Mouse (Mus musculus): ENCODE measurements around the gene Mettl23. TPM values are rescaled to one million over a fixed set of nuclear protein-coding genes. Genes with fewer than 3 reads are reported as not detected.

Gene Mettl23
- polyA plus RNA-seq, 1 experiment: 32.7 TPM

GRCm38 (mm10) chr11:116825230-116825629 is 17.8 kb upstream of the Mettl23 start:
- Histone ChIP-seq H3K4me3 (ENCODE audit: insufficient read depth, low read length) (no peak overlapping the region), H3K4me1 (ENCODE audit: control insufficient read depth, insufficient read depth, low read length) (peaks cover 3% of the 10 kb centered on the region; the same call in 1 of the 2 replicates), H3K27ac (ENCODE audit: insufficient read depth, low read length) (no peak overlapping the region)
- no peak for TF ChIP-seq POLR2A (IDR thresholded peaks at IDR 0.05; ENCODE audit: extremely low read depth, insufficient read depth, low read length)
- TF ChIP-seq CTCF (IDR thresholded peaks at IDR 0.05; ENCODE audit: extremely low read depth, insufficient read depth, low read length): no peak

GRCm38 (mm10) chr11:116826550-116827504 is 16.3 kb upstream of the Mettl23 start:
- TF ChIP-seq POLR2A (IDR thresholded peaks at IDR 0.05; ENCODE audit: extremely low read depth, insufficient read depth, low read length) (no peak), CTCF (IDR thresholded peaks at IDR 0.05; ENCODE audit: extremely low read depth, insufficient read depth, low read length) (no peak)
- H3K4me1 ChIP-seq (ENCODE audit: control insufficient read depth, insufficient read depth, low read length): peaks cover 3% of the 10 kb centered on the region; the same call in 1 of the 2 replicates
- no peak overlapping the region for H3K27ac ChIP-seq (ENCODE audit: insufficient read depth, low read length)
- H3K4me3 ChIP-seq (ENCODE audit: insufficient read depth, low read length): peak overlapping the region; percentile 40

- H3K27ac ChIP-seq (ENCODE audit: insufficient read depth, low read length): no peak within 1 kb of the TSS
- H3K4me1 ChIP-seq (ENCODE audit: control insufficient read depth, insufficient read depth, low read length): no peaks in the 10 kb centered on the region
- H3K4me3 ChIP-seq (ENCODE audit: insufficient read depth, low read length): peak within 1 kb of the TSS; percentile 40
- no peak for TF ChIP-seq CTCF (IDR thresholded peaks at IDR 0.05; ENCODE audit: extremely low read depth, insufficient read depth, low read length)
- TF ChIP-seq POLR2A (IDR thresholded peaks at IDR 0.05; ENCODE audit: extremely low read depth, insufficient read depth, low read length): no peak
These were observed 15.4 kb upstream of the Mettl23 start, which contains the start of gene Mxra7 for GRCm38 (mm10) chr11:116827534-116828165. Gene Mxra7, minus strand, starts transcription at chr11:116828046.

- no peak overlapping the region for H3K27ac ChIP-seq (ENCODE audit: insufficient read depth, low read length)
- TF ChIP-seq POLR2A (IDR thresholded peaks at IDR 0.05; ENCODE audit: extremely low read depth, insufficient read depth, low read length) (no peak), CTCF (IDR thresholded peaks at IDR 0.05; ENCODE audit: extremely low read depth, insufficient read depth, low read length) (no peak)
- H3K4me3 ChIP-seq (ENCODE audit: insufficient read depth, low read length): no peak overlapping the region
- 0 out of 2 replicates have a peak, but pooled peaks cover 1% of the 10 kb centered on the region for H3K4me1 ChIP-seq (ENCODE audit: control insufficient read depth, insufficient read depth, low read length)
These were observed 10.8 kb upstream of the Mettl23 start for GRCm38 (mm10) chr11:116832172-116832685.

GRCm38 (mm10) chr11:116834954-116835353 is 8.1 kb upstream of the Mettl23 start:
- no peak overlapping the region for H3K4me3 ChIP-seq (ENCODE audit: insufficient read depth, low read length)
- TF ChIP-seq POLR2A (IDR thresholded peaks at IDR 0.05; ENCODE audit: extremely low read depth, insufficient read depth, low read length): no peak
- no peak for TF ChIP-seq CTCF (IDR thresholded peaks at IDR 0.05; ENCODE audit: extremely low read depth, insufficient read depth, low read length)

GRCm38 (mm10) chr11:116836283-116836682 is 6.8 kb upstream of the Mettl23 start:
- H3K4me3 ChIP-seq (ENCODE audit: insufficient read depth, low read length): no peak overlapping the region
- 0 out of 2 replicates have a peak, but pooled peaks cover 1% of the 10 kb centered on the region for H3K4me1 ChIP-seq (ENCODE audit: control insufficient read depth, insufficient read depth, low read length)
- no peak overlapping the region for H3K27ac ChIP-seq (ENCODE audit: insufficient read depth, low read length)
- no peak for TF ChIP-seq POLR2A (IDR thresholded peaks at IDR 0.05; ENCODE audit: extremely low read depth, insufficient read depth, low read length)
- no peak for TF ChIP-seq CTCF (IDR thresholded peaks at IDR 0.05; ENCODE audit: extremely low read depth, insufficient read depth, low read length)

More at GRCm38 (mm10) chr11:116834954-116835353, 8.1 kb upstream of the Mettl23 start:
- Histone ChIP-seq H3K4me1 (ENCODE audit: control insufficient read depth, insufficient read depth, low read length) (0 out of 2 replicates have a peak, but pooled peaks cover 1% of the 10 kb centered on the region), H3K27ac (ENCODE audit: insufficient read depth, low read length) (no peak overlapping the region)

GRCm38 (mm10) chr11:116837441-116837840 is 5.6 kb upstream of the Mettl23 start:
- TF ChIP-seq POLR2A (IDR thresholded peaks at IDR 0.05; ENCODE audit: extremely low read depth, insufficient read depth, low read length): no peak
- no peak for TF ChIP-seq CTCF (IDR thresholded peaks at IDR 0.05; ENCODE audit: extremely low read depth, insufficient read depth, low read length)
- Histone ChIP-seq H3K27ac (ENCODE audit: insufficient read depth, low read length) (no peak overlapping the region), H3K4me1 (ENCODE audit: control insufficient read depth, insufficient read depth, low read length) (peaks cover 3% of the 10 kb centered on the region; the same call in 1 of the 2 replicates), H3K4me3 (ENCODE audit: insufficient read depth, low read length) (no peak overlapping the region)

GRCm38 (mm10) chr11:116838936-116839335 is 4.1 kb upstream of the Mettl23 start:
- H3K4me3 ChIP-seq (ENCODE audit: insufficient read depth, low read length): no peak overlapping the region
- TF ChIP-seq POLR2A (IDR thresholded peaks at IDR 0.05; ENCODE audit: extremely low read depth, insufficient read depth, low read length) (no peak), CTCF (IDR thresholded peaks at IDR 0.05; ENCODE audit: extremely low read depth, insufficient read depth, low read length) (no peak)
- H3K27ac ChIP-seq (ENCODE audit: insufficient read depth, low read length): no peak overlapping the region
- H3K4me1 ChIP-seq (ENCODE audit: control insufficient read depth, insufficient read depth, low read length): peaks cover 3% of the 10 kb centered on the region; the same call in 1 of the 2 replicates

GRCm38 (mm10) chr11:116839601-116840000 is 3.5 kb upstream of the Mettl23 start:
- no peak overlapping the region for H3K27ac ChIP-seq (ENCODE audit: insufficient read depth, low read length)
- no peak overlapping the region for H3K4me3 ChIP-seq (ENCODE audit: insufficient read depth, low read length)
- peaks cover 6% of the 10 kb centered on the region; the same call in 1 of the 2 replicates for H3K4me1 ChIP-seq (ENCODE audit: control insufficient read depth, insufficient read depth, low read length)
- TF ChIP-seq POLR2A (IDR thresholded peaks at IDR 0.05; ENCODE audit: extremely low read depth, insufficient read depth, low read length) (no peak), CTCF (IDR thresholded peaks at IDR 0.05; ENCODE audit: extremely low read depth, insufficient read depth, low read length) (no peak)

Measured in cortical plate, adult 2 months (tissue).